Mouse (Mus musculus): ENCODE measurements around the gene Chn2. TPM values are rescaled to one million over a fixed set of nuclear protein-coding genes. Genes with fewer than 3 reads are reported as not detected.
A peak's percentile ranks its signal among the peaks of the same experiment; 100 is the strongest.

Chn2 gene
- polyA plus RNA-seq, 1 experiment, result 47.0 TPM

DNA sequence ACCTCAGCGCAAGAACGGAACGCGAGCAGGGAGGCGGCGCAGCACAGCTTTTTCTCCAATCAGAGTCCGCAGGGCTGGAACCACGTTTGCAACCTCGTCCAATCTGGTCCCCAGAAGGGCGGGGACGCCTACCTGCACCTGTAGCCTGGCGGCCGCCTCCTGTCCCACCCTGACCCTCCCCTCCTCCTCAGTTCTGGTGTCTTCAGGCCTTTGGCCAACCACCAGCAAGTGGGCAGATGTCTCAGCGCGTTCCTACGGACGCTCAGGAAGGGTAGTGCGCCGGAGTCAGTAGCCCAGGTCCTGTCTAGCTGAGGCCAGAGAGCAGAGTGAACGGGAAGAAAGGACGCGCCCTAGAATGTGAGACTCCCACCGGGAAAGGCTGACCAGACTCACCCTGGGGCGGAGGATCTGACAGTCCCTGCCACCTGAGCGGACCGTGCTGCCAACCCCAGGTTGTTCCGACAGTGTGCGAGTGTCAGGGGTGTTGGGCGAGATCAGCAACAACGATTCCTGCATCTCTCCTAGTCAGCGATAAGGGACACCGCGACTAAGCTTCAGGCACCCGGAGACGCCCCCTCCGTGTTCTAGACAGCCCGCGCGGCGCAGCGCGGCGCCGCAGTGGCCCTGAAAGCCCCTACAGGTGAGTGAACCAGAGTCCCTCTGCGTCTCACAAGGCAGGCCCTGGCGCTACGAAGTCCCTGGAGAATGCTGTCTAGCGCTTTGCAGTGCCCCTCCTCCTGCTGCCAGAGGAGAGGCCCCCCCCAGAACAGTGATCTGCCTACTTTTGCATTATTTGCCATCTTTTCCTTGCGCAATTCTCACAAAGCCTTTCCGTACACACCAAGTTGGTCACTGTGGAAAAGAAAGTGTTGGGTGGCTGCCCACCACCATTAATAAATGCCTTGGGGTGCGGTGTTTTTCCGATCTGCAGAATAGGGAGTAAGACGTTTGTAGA lies 287.6 kb downstream of the Chn2 start:
- peak in 1 of 2 experiments; percentile 75 for DNase-seq (ENCODE audit: extremely low spot score in 1 of 2, low spot score in 1 of 2)

DNA sequence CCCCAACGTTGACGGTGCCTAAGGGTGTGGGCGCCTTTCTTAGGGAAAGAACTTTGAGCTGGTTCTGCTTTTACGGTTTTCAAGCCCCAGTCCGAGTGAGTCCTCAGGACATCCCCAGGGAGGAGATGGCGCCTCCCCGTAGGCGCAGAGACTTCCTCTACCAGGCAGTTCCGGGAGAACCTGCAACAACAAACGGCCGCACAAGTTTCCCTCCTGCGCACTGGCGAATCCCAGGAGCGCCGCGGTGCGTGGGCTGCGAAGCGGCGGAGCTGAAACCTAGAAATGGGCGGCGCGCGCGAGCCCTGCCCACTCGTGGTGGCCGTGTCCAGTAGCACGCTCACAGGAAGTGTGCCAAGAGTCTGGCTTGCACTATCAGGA lies 288.3 kb downstream of the Chn2 start:
- DNase-seq (ENCODE audit: extremely low spot score in 1 of 2, low spot score in 1 of 2), result peak in 1 of 2 experiments; percentile 67

DNA sequence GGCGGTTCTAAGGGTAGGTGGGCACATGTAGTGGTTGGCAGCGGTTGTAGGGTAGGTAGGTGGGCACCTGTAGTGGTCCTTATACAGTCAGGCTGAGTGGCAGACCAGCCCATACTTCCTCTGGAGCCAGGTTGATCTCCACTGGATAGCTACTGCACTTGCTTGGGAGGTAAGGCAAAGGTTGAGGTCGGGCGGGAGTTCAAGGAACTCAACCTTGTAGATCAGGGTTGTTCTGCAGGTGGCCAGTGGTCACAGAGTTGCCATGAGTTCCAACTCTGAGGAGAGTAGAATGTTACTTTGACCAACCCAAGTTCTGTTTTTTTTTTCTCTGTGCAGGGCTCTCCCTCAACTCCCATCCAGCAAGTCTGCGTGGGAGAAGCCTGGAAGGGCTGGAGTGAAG lies 289.4 kb downstream of the Chn2 start:
- no peak for DNase-seq (ENCODE audit: extremely low spot score in 1 of 2, low spot score in 1 of 2)

DNA sequence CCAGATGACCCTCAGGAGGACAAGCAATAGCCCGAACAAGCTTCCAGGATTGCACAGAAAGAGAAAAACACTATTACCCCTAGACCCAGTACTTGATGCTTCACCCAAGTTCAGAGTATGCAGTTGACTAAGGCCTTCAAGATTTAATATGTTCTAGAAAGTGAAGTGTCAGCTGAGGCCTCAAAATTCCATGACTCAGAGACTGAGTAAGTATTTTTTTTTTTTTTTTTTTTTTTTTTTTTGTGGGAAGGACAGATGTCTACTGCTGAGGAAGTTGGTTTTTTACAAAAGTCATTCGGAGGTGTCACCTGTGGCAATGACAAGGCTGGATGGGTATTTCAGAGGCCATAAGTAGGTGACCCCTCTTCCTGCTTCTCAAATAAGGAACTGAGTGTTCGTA lies 290.2 kb downstream of the Chn2 start:
- DNase-seq (ENCODE audit: extremely low spot score in 1 of 2, low spot score in 1 of 2), result no peak

DNA sequence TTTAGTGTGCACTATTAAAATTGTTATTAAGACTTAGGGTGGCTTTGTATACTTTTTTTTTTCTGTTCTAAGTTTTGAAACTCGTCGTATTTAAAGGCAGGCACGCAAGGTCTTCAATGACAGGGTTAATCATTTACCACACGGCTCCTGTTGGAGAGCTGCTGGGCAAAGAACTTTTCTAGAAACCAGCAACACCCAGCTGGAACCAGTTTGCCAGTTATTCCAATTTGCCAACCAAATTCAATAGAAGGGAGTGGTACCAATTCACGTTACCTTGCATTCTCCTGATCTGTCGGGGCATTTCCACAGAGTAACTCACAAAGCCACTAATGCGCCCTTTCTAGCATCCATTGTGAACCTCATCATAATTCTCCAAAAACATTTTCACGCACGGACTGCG lies 290.8 kb downstream of the Chn2 start:
- DNase-seq (ENCODE audit: extremely low spot score in 1 of 2, low spot score in 1 of 2), result no peak

DNA sequence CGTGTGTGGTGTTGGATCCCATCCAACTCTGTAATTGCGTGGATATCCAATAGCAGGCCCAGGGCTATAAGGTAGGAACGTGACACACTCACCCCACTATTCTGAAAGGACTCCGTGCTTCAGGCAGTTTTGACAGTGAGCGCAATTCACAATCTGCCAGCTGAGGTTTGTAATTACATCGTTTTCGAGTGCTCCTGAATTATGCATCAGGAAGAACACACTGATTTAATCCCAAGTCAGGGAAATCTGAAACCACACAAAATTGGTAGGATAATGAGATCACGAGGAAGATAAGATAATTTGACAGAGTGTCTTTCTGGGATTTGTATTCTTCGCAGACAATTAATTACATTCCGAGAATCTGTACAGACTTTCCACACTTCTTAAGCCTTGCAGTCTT lies 292.4 kb downstream of the Chn2 start:
- no peak for DNase-seq (ENCODE audit: extremely low spot score in 1 of 2, low spot score in 1 of 2)

DNA sequence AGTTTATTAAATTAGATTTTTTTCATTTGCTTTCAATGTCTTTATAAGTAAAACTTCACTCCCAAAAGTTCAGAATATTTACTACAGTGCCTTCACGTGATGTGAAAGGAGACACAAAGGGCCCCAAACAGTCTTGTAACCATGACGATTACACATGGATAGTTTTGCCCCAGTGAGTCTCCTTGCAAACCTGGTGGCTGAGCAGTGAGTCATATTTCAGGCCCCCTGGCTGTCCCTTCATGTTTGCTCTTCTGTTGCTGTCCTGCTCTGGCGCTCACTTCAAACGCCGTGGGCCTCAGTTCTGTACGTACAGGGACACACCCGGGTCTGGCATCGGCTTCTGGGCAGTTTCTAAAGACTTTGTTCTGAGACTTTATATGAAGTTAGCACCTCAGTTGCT lies 292.8 kb downstream of the Chn2 start:
- no peak for DNase-seq (ENCODE audit: extremely low spot score in 1 of 2, low spot score in 1 of 2)

DNA sequence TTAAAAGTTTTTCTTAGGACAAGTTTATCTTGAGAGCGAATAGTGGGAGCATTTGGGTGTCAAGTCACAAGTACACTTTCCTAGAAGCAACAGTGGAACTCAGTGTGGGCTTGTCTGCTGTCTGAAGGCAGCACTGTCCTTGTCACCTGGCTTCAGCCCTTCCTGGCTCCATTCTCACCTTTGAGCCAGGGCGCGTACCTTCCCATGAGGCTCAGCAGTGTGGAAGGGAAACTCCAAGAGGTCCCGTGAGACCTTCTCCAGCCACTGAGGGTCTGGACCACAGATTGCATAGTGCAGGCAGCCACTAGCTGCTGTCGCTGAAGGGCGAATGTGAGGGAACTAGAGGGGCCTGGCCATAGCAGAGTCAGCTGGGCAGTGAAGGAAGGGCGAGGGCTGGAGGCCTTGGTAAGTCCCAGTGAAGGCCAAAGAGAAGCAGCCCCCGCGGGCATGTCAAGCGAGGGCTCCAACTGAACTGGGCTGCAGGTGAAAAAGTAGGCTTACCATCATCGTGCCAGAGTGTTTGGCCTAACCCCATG lies 293.8 kb downstream of the Chn2 start:
- DNase-seq (ENCODE audit: extremely low spot score in 1 of 2, low spot score in 1 of 2), result no peak

DNA sequence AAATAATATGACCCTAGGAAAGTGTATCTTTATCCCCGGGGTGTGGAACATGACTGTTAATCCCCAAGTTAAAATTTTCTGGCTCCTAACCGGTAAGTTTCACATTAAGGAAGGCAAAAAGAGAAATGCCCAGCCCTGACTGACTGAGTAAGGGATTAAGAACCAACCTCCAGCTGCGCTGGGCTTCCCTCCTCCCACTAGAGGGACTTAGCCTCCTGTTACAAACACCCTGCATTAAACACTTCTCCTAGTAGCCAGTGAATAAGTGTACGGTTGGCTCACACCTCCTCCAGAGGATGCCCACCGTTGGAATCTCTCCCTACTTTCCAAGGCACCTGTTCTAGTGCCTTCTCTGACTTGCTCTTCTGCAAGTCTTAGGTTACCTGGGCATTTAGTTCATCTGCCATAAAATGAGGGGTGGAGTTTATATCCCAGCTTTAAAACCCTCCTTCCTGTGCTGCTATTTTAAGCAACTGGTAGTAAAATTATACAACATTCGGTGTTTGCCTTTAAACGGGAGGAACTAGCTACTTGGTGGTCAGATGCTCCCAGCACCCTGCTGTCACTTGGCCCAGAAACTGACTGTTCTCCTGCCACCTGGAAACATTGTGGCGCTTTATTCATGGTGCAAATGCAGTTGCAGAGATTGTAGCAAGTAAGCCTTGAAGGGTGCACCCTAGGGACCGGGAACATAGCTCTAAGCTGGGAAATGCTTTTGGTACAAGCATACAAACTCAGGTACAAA lies 294.5 kb downstream of the Chn2 start:
- no peak for DNase-seq (ENCODE audit: extremely low spot score in 1 of 2, low spot score in 1 of 2)

DNA sequence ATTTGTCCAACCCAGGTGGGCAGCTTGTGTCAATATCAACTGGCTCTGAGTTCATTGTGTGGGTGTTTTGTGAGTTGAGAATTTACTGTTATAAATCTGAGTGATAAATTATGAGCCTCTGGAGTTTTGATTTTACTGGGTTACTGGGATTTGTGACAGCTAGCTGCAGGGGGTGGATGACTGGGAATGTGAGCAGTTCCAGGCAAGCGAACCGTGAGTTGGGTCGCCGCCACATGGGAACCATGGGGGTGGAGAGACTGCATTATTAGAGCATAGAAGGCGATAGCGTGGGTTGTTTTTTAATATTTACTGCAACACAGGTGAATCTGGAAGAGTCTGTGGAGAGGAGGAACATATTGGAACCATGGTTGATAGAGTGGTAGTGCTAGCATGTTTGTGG lies 298.0 kb downstream of the Chn2 start:
- no peak for DNase-seq (ENCODE audit: extremely low spot score in 1 of 2, low spot score in 1 of 2)

DNA sequence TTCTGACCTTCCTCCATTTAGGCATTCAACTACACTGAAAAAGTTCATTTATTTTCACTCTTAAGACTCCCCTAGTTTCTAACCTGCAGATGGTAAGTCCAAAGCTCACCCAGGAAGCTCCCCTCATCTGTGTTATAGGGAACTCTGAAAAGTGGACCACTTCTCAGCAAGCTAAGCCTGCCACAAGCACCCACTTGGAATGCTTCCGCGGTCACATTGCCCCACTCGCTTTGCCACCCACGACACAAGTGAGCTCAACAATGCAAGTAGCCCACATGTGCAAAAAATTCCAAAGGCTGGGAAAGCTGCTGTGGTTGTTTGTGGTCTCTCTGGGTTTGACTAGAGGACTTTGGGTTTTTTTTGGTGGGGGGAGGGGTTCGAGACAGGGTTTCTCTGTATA lies 301.8 kb downstream of the Chn2 start:
- DNase-seq (ENCODE audit: extremely low spot score in 1 of 2, low spot score in 1 of 2), result no peak

DNA sequence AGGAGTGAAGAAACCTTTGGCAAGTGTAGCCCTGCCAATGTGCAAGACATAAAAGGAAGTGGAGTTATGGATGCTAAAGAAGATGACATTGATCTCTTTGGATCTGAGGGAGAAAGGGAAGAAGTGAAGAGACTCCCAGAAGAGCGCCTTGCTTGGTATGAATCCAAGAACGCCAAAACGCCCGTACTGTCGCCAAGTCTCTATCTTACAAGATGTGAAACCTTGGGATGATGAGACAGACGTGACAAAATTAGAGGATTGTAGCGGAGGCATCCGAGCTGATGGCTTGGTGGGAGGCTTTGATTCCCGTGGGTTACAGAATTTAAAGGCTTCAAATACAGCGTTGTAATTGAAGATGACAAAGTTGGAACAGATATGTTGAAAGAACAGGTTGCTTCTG lies 302.9 kb downstream of the Chn2 start:
- DNase-seq (ENCODE audit: extremely low spot score in 1 of 2, low spot score in 1 of 2), result no peak

Other genes with a start within 250 kb of the Chn2 start
- gene Tril, start 218.7 kb upstream of the Chn2 start, polyA plus RNA-seq (2012; rRNA removed), result 26.9 and 30.9 TPM in 2 replicates
- gene Cpvl, start 60.9 kb upstream of the Chn2 start, polyA plus RNA-seq (2012; rRNA removed), result not detected in 2 replicates